Mouse (Mus musculus) bone marrow macrophage, adult 2 months (primary cell): ENCODE measurements around the gene Dhrs7b.

Experiments
- CTCF ChIP-seq: IDR thresholded peaks from 2 replicates; pipeline ENCODE4 v1.5.1; 2012; ENCODE audit warnings: low read depth, mild to moderate bottlenecking, low read length, moderate library complexity
- POLR2A ChIP-seq: IDR thresholded peaks from 2 replicates; pipeline ENCODE4 v1.6.1; 2012; ENCODE audit warnings: mild to moderate bottlenecking, low read depth, low read length, borderline replicate concordance

DNA sequence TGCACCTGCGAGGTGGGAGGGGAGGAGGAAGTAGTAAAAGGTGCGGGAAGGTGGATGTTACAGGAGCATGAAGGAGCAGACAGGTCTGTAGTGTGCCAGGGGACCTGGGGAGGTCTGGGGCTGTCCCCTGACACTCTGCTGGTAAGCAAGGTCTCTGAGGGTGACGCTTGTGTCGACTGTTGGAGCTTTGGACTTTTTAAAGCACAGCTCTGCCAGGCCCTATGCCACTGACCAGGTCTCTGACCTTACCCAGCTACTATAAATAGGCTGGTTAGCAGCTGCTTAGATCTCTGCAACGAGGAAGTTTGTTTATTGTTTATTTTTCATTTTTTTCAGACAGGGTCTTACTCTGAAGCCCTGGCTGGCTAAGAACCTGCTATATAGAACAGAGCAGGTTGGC, 15.0 kb downstream of the Dhrs7b start:
- TF ChIP-seq POLR2A (no peak), CTCF (no peak)
